In the genomic region with DNA sequence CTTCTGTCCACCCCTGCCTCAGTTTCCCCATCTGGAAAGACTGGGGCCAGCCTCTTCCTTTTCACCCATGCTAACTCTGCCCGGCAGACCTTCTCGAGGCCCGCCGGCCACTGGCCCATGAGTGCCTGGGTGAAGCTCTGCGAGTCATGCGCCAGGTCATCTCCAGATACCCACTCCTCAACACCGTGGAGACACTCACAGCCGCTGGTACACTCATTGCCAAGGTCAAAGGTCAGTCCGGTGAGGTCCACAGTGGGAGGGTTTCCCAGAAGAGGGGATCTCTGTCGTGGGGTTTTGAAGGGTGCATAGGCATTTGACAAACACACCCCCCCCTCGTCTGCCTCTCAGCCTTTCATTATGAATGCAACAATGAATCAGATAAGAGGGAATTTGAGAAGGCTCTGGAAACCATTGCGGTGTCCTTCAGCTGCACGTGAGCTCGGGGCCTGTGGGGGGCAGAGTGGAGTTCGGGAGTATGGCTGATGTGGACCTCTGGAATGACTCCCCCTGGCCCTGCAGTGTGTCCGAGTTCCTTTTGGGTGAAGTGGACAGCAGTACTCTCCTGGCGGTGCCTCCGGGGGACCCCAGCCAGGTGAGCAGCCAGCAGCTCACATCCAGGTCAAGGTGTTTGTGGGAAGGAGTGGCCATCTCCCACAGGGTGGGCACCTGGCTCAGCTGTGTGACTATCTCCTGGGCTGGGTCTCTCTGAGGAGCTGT, we compare ENCODE assay signal across 14 mouse cellular contexts. TPM values are rescaled to one million over a fixed set of nuclear protein-coding genes. Genes with fewer than 3 reads are reported as not detected.
DNase-seq lines count a peak whose midpoint lies in the region; ATAC-seq and TF ChIP-seq lines count a peak whose summit lies in the region.
"Had no signal": no experiment of that assay in that cellular context is flagged by ENCODE, and none has a peak within 500 bp of the region (broad histone marks: within the 10 kb centered on the region; RNA-seq: fewer than 3 reads in every experiment).

No protein-coding gene starts in this region.

- TF ChIP-seq RAD21 in MEL (IDR thresholded peaks at IDR 0.05; ENCODE audit: low read depth, low read length) = no peak

- no peak for TF ChIP-seq EP300 in MEL (IDR thresholded peaks at IDR 0.05; ENCODE audit: low read depth in 1 of 2, low read length in 2 of 2)

- peak overlapping the region; percentile 59 for H3K4me2 ChIP-seq in lung, embryonic 14.5 days
- peak overlapping the region; percentile 55 for H3K4me2 ChIP-seq in limb, embryonic 12.5 days

- H3K9ac ChIP-seq in lung, embryonic 14.5 days = peak overlapping the region; percentile 49; the same call in 1 of the 2 replicates
- no peak overlapping the region for H3K9ac ChIP-seq in MEL (ENCODE audit: control insufficient read depth, low read depth, low read length, poor library complexity, severe bottlenecking)
- H3K9ac ChIP-seq in limb, embryonic 12.5 days (replicated peaks) = no peak overlapping the region
- H3K9ac ChIP-seq: forebrain, postnatal 0 days had no signal

- H3K9me3 ChIP-seq in heart, embryonic 10.5 days = no peaks in the 10 kb centered on the region
- no peaks in the 10 kb centered on the region for H3K9me3 ChIP-seq in lung, embryonic 14.5 days (ENCODE audit: low read depth, low read length)
- H3K9me3 ChIP-seq in MEL (replicated peaks; ENCODE audit: insufficient read depth, low read length) = no peaks in the 10 kb centered on the region
- H3K9me3 ChIP-seq in limb, embryonic 12.5 days = no peaks in the 10 kb centered on the region
- H3K9me3 ChIP-seq: midbrain, embryonic 12.5 days had no signal

- peak overlapping the region; percentile 49 for H3K4me3 ChIP-seq in heart, embryonic 10.5 days
- peak overlapping the region; percentile 35 for H3K4me3 ChIP-seq in lung, embryonic 14.5 days (ENCODE audit: low read depth, low read length)
- no peak overlapping the region for H3K4me3 ChIP-seq in MEL (ENCODE audit: control insufficient read depth in 1 of 2, insufficient read depth in 1 of 2, low read depth in 2 of 2, low read length in 2 of 2)
- H3K4me3 ChIP-seq in limb, embryonic 12.5 days (replicated peaks) = peak overlapping the region; percentile 36; the same call in 1 of the 2 replicates

- TF ChIP-seq POLR2A in MEL (IDR thresholded peaks at IDR 0.05; ENCODE audit: control insufficient read depth in 1 of 2, insufficient read depth in 1 of 2, low read depth in 1 of 2, low read length in 2 of 2, poor library complexity in 1 of 2) = no peak

- H3K79me2 ChIP-seq in MEL (ENCODE audit: control insufficient read depth, insufficient read depth, low read length, poor library complexity) = peaks cover 12% of the 10 kb centered on the region

- H3K27me3 ChIP-seq in heart, embryonic 10.5 days (ENCODE audit: insufficient read depth, poor library complexity, severe bottlenecking) = peaks cover 6% of the 10 kb centered on the region
- H3K27me3 ChIP-seq in lung, embryonic 14.5 days (ENCODE audit: insufficient read depth, low read length) = no peaks in the 10 kb centered on the region; the same call in 1 of the 2 replicates
- no peaks in the 10 kb centered on the region for H3K27me3 ChIP-seq in MEL (ENCODE audit: control insufficient read depth in 1 of 2, insufficient read depth in 2 of 2, low read length in 2 of 2)
- peaks cover 26% of the 10 kb centered on the region for H3K27me3 ChIP-seq in limb, embryonic 12.5 days

- peak overlapping the region; percentile 86 for H3K27ac ChIP-seq in heart, embryonic 10.5 days
- H3K27ac ChIP-seq in lung, embryonic 14.5 days (ENCODE audit: low read depth) = no peak overlapping the region
- no peak overlapping the region for H3K27ac ChIP-seq in MEL (ENCODE audit: control insufficient read depth, low read depth, low read length)
- no peak overlapping the region for H3K27ac ChIP-seq in limb, embryonic 12.5 days
- H3K27ac ChIP-seq: midbrain, embryonic 12.5 days had no signal

- TF ChIP-seq CTCF in lung, embryonic 14.5 days (IDR thresholded peaks at IDR 0.05; ENCODE audit: low read depth) = peak; percentile 31
- peak; percentile 15 to 34 (median 17); a peak in 3 of 6 replicates for TF ChIP-seq CTCF in MEL (IDR thresholded peaks at IDR 0.05 in 2 of 3, conservative IDR thresholded peaks at IDR 0.05 in 1 of 3; ENCODE audit: control insufficient read depth in 1 of 3, insufficient read depth in 1 of 3, low read depth in 2 of 3, low read length in 3 of 3, poor library complexity in 1 of 3, severe bottlenecking in 1 of 3)

- peaks cover 58% of the 10 kb centered on the region for H3K4me1 ChIP-seq in heart, embryonic 10.5 days
- no peaks in the 10 kb centered on the region; the same call in none of the 2 replicates for H3K4me1 ChIP-seq in lung, embryonic 14.5 days (ENCODE audit: insufficient read depth)
- H3K4me1 ChIP-seq in MEL (ENCODE audit: control insufficient read depth in 1 of 2, insufficient read depth in 2 of 2, low read length in 2 of 2) = peaks cover 12 to 37% of the 10 kb centered on the region in 2 experiments
- H3K4me1 ChIP-seq in limb, embryonic 12.5 days (replicated peaks) = peaks cover 21% of the 10 kb centered on the region

- 79% methylated on average over 18 of the region's 18 CpGs for WGBS in heart, embryonic 10.5 days
- WGBS in lung, embryonic 14.5 days = 73% methylated on average over 18 of the region's 18 CpGs
- 82% methylated on average over 18 of the region's 18 CpGs for WGBS in limb, embryonic 12.5 days

- no peak for ATAC-seq in lung, embryonic 14.5 days (ENCODE audit: insufficient read depth)
- ATAC-seq in limb, embryonic 12.5 days (ENCODE audit: insufficient number of reproducible peaks, insufficient read depth, low FRiP score, low TSS enrichment, low read depth) = no peak
- ATAC-seq: forebrain, postnatal 0 days had no signal

- peaks cover 18% of the 10 kb centered on the region for H3K36me3 ChIP-seq in heart, embryonic 10.5 days
- peaks cover 18% of the 10 kb centered on the region for H3K36me3 ChIP-seq in lung, embryonic 14.5 days (ENCODE audit: insufficient read depth)
- H3K36me3 ChIP-seq in MEL (ENCODE audit: control insufficient read depth in 1 of 2, insufficient read depth in 2 of 2, low read length in 2 of 2) = peaks cover 2 to 31% of the 10 kb centered on the region in 2 experiments; a peak in 3 of 4 replicates
- H3K36me3 ChIP-seq in limb, embryonic 12.5 days = peaks cover 13% of the 10 kb centered on the region; the same call in 1 of the 2 replicates
- H3K36me3 ChIP-seq: midbrain, embryonic 12.5 days had no signal

- intact Hi-C loops in heart, postnatal 25 days (cut with DNase I) = no loop called here

- no peak for DNase-seq in heart, embryonic 10.5 days (ENCODE audit: low spot score)
- DNase-seq in heart, postnatal 25 days (ENCODE audit: low spot score) = no peak
- DNase-seq in lung, embryonic 14.5 days = no peak
- no peak for DNase-seq in lung, postnatal 4 days
- DNase-seq in MEL (ENCODE audit: low read depth, low spot score) = peak; percentile 29
- no peak for DNase-seq in spleen, adult 12 weeks (ENCODE audit: low spot score)
- DNase-seq in urinary bladder, postnatal 4 days (ENCODE audit: low spot score in 2 of 2) = no peak
- DNase-seq: adrenal gland, postnatal 14 days; B cell, adult 2 months; cerebellum, adult 11-12 months; forebrain, postnatal 0 days; right cerebral cortex, postnatal 4 days had no signal

RNA-seq across cellular contexts. Expression of gene Arhgap45, which starts 4.3 kb away (rescaled TPM):
- polyA plus RNA-seq in heart, embryonic 10.5 days (2016; fragmentation: Nextera tagmentation; extraction: Ambion mirVana) = 12.0 and 16.7 TPM in 2 replicates
- total RNA-seq in heart, postnatal 25 days (2021) = 1 to 10 TPM; 4.7 to 4.9 TPM
- 11.2 and 13.2 TPM in 2 replicates for polyA plus RNA-seq in lung, embryonic 14.5 days (2014; fragmentation: Nextera tagmentation; extraction: Ambion mirVana)
- 25.2 and 26.2 TPM in 2 replicates for total RNA-seq in MEL (2012; rRNA removed)
- polyA plus RNA-seq in MEL (2012; ENCODE audit: insufficient read depth in 1 of 2, insufficient read length in 2 of 2, low read depth in 1 of 2, low replicate concordance in 2 of 2, missing spikeins in 1 of 2) = 10 to 100 TPM in 1 of 2 experiments, not detected in 1; 53.6 TPM
- polyA plus RNA-seq in limb, embryonic 12.5 days (2016; fragmentation: Nextera tagmentation; extraction: Ambion mirVana) = 12.5 and 12.6 TPM in 2 replicates

RNA-seq across cellular contexts. Expression of gene Polr2e, which starts 18.8 kb away (rescaled TPM):
- polyA plus RNA-seq in heart, embryonic 10.5 days (2016; fragmentation: Nextera tagmentation; extraction: Ambion mirVana) = 181 and 233 TPM in 2 replicates
- 10 to 100 TPM; 79.3 to 81.2 TPM for total RNA-seq in heart, postnatal 25 days (2021)
- 240 and 258 TPM in 2 replicates for polyA plus RNA-seq in lung, embryonic 14.5 days (2014; fragmentation: Nextera tagmentation; extraction: Ambion mirVana)
- total RNA-seq in MEL (2012; rRNA removed) = 156 and 169 TPM in 2 replicates
- 100 to 1,000 TPM; 258 to 279 TPM for polyA plus RNA-seq in MEL (2012; ENCODE audit: insufficient read depth in 1 of 2, insufficient read length in 2 of 2, low read depth in 1 of 2, low replicate concordance in 2 of 2, missing spikeins in 1 of 2)
- polyA plus RNA-seq in limb, embryonic 12.5 days (2016; fragmentation: Nextera tagmentation; extraction: Ambion mirVana) = 241 and 251 TPM in 2 replicates

RNA-seq across cellular contexts. Expression of gene Abca7, which starts 24.5 kb away (rescaled TPM):
- polyA plus RNA-seq in heart, embryonic 10.5 days (2016; fragmentation: Nextera tagmentation; extraction: Ambion mirVana) = 2.8 and 4.1 TPM in 2 replicates
- total RNA-seq in heart, postnatal 25 days (2021) = 1 to 10 TPM; 6.5 to 6.7 TPM
- polyA plus RNA-seq in lung, embryonic 14.5 days (2014; fragmentation: Nextera tagmentation; extraction: Ambion mirVana) = 3.0 and 3.5 TPM in 2 replicates
- total RNA-seq in MEL (2012; rRNA removed) = 7.4 and 7.7 TPM in 2 replicates
- 10 to 100 TPM in 1 of 2 experiments, not detected in 1; 16.8 TPM for polyA plus RNA-seq in MEL (2012; ENCODE audit: insufficient read depth in 1 of 2, insufficient read length in 2 of 2, low read depth in 1 of 2, low replicate concordance in 2 of 2, missing spikeins in 1 of 2)
- polyA plus RNA-seq in limb, embryonic 12.5 days (2016; fragmentation: Nextera tagmentation; extraction: Ambion mirVana) = 2.1 and 2.3 TPM in 2 replicates

RNA-seq across cellular contexts. Expression of gene Gpx4, which starts 26.2 kb away (rescaled TPM):
- polyA plus RNA-seq in heart, embryonic 10.5 days (2016; fragmentation: Nextera tagmentation; extraction: Ambion mirVana) = 767 and 797 TPM in 2 replicates
- total RNA-seq in heart, postnatal 25 days (2021) = 100 to 1,000 TPM; 691 to 812 TPM
- polyA plus RNA-seq in lung, embryonic 14.5 days (2014; fragmentation: Nextera tagmentation; extraction: Ambion mirVana) = 471 and 474 TPM in 2 replicates
- total RNA-seq in MEL (2012; rRNA removed) = 422 and 508 TPM in 2 replicates
- polyA plus RNA-seq in MEL (2012; ENCODE audit: insufficient read depth in 1 of 2, insufficient read length in 2 of 2, low read depth in 1 of 2, low replicate concordance in 2 of 2, missing spikeins in 1 of 2) = 100 to 1,000 TPM in 1 of 2 experiments, not detected in 1; 536 TPM
- 463 and 494 TPM in 2 replicates for polyA plus RNA-seq in limb, embryonic 12.5 days (2016; fragmentation: Nextera tagmentation; extraction: Ambion mirVana)

RNA-seq across cellular contexts. Expression of gene Cnn2, which starts 32.4 kb away (rescaled TPM):
- polyA plus RNA-seq in heart, embryonic 10.5 days (2016; fragmentation: Nextera tagmentation; extraction: Ambion mirVana) = 408 and 456 TPM in 2 replicates
- 10 to 100 TPM; 35.9 to 36.6 TPM for total RNA-seq in heart, postnatal 25 days (2021)
- 354 and 364 TPM in 2 replicates for polyA plus RNA-seq in lung, embryonic 14.5 days (2014; fragmentation: Nextera tagmentation; extraction: Ambion mirVana)
- 8.7 and 9.1 TPM in 2 replicates for total RNA-seq in MEL (2012; rRNA removed)
- polyA plus RNA-seq in MEL (2012; ENCODE audit: insufficient read depth in 1 of 2, insufficient read length in 2 of 2, low read depth in 1 of 2, low replicate concordance in 2 of 2, missing spikeins in 1 of 2) = 10 to 100 TPM in 1 of 2 experiments, not detected in 1; 25.3 TPM
- 216 and 240 TPM in 2 replicates for polyA plus RNA-seq in limb, embryonic 12.5 days (2016; fragmentation: Nextera tagmentation; extraction: Ambion mirVana)

Comparison
In these comparisons a context has a peak if more than half of its experiments do, and no peak if none do; other contexts are left out.
1. H3K4me3 ChIP-seq: peak in heart, embryonic 10.5 days (single experiment), lung, embryonic 14.5 days (single experiment) and limb, embryonic 12.5 days (single experiment); none in MEL (0 of 2).